Mouse (Mus musculus): ENCODE results near the gene Vezf1. TPM values are rescaled to one million over a fixed set of nuclear protein-coding genes. Genes with fewer than 3 reads are reported as not detected.

Vezf1 gene
- total RNA-seq, 2 experiments from 2014 or later: 24.4 to 26.2 TPM

DNA sequence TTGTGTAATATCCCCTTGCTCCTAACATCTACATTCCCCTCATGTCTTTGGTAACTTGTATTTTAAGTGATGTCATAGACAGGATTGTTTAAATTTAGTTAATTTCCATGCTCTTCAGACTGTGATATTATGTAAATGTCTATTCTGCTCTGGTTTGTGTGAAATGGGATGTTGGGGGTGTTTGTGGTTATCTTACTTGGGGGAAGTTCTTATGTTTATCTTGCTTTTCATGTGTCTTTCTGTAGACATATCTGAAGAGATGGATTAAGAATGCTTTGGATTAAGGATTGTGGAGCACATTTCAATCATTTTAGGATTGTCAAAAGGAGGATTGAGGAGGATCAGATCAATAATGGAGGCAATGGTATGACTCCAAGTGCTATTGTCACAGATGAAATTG is 18.3 kb upstream of the Vezf1 start:
- intact Hi-C loops (cut with DNase I): no loop called here
- no peak for DNase-seq (ENCODE audit: low spot score in 2 of 2)

- intact Hi-C loops (cut with DNase I): no loop called here
- DNase-seq (ENCODE audit: low spot score in 2 of 2): no peak
These were observed 15.4 kb upstream of the Vezf1 start for GRCm38 (mm10) chr11:88052638-88053037.

DNA sequence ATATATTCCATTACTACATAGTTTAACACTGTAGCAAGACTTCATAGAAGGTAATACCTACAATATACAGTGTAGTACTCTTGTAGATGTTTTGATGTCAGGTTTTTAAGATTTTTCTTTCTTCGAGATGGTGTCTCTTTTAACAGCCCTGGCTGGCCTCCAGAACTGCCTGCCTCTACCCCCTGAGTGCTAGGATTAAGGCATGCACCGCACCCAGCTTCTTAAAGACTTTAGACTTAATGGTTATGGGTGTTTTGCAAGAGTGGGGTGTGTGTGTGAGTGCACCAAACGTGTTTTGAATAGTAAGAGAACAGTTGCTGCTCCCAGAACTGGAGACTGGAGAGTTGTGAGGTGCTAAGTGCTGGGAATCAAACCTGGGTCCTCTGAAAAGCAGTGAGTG is 14.3 kb upstream of the Vezf1 start:
- no peak for DNase-seq (ENCODE audit: low spot score in 2 of 2)
- intact Hi-C loops (cut with DNase I): no loop called here

GRCm38 (mm10) chr11:88054589-88054988 is 13.5 kb upstream of the Vezf1 start:
- intact Hi-C loops (cut with DNase I): no loop called here
- peak in 1 of 2 experiments; percentile 36 for DNase-seq (ENCODE audit: low spot score in 2 of 2)

- DNase-seq (ENCODE audit: low spot score in 2 of 2): no peak
- intact Hi-C loops (cut with DNase I): loop anchor here (2.0 kb wide), 1 partner anchor 141 kb away; no protein-coding TSS in a partner anchor
These were observed 12.3 kb upstream of the Vezf1 start for GRCm38 (mm10) chr11:88055777-88056176.

- intact Hi-C loops (cut with DNase I): loop anchor here (2.0 kb wide), 1 partner anchor 139 kb away; no protein-coding TSS in a partner anchor
- DNase-seq (ENCODE audit: low spot score in 2 of 2): no peak
These were observed 10.3 kb upstream of the Vezf1 start for GRCm38 (mm10) chr11:88057788-88058187.

DNA sequence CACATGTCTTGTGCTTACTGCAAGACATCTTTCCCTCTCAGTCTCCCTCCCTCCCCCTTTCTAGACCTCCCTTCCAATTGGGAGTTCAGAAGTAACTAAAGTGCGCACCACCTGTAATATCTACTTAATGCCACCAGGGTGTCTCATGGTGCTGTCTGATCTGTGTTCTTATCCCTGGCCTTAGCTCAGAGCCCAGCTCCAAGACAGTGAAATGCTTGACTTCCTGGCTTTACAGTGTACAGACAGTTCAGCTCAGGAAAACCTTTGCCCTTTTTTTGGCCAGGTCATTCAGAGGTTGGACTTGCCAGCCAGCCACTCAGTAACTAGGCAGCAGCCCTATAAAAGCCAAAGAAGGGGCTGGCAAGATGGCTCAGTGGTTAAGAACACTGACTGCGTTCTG is 8.9 kb upstream of the Vezf1 start:
- no peak for DNase-seq (ENCODE audit: low spot score in 2 of 2)
- intact Hi-C loops (cut with DNase I): no loop called here

GRCm38 (mm10) chr11:88061892-88062625 is 6.0 kb upstream of the Vezf1 start:
- no peak for DNase-seq (ENCODE audit: low spot score in 2 of 2)
- intact Hi-C loops (cut with DNase I): loop anchor here (10.0 kb wide), 1 partner anchor 763 kb away; no protein-coding TSS in a partner anchor

- no peak for DNase-seq (ENCODE audit: low spot score in 2 of 2)
- intact Hi-C loops (cut with DNase I): loop anchor here (5.0 to 10.0 kb wide), 2 partner anchors 122 to 759 kb away; no protein-coding TSS in a partner anchor
These were observed 2.3 kb upstream of the Vezf1 start for GRCm38 (mm10) chr11:88065732-88066131.

- intact Hi-C loops (cut with DNase I): loop anchor here (5.0 to 10.0 kb wide), 2 partner anchors 120 to 758 kb away; no protein-coding TSS in a partner anchor
- DNase-seq (ENCODE audit: low spot score in 2 of 2): no peak
These were observed 891 bp upstream of the Vezf1 start for GRCm38 (mm10) chr11:88067191-88067585.

- intact Hi-C loops (cut with DNase I): loop anchor here (5.0 to 10.0 kb wide), 2 partner anchors 119 to 756 kb away; no protein-coding TSS in a partner anchor
- peak; percentile 48 to 59 for DNase-seq (ENCODE audit: low spot score in 2 of 2)
These were observed 549 bp downstream of the Vezf1 start for GRCm38 (mm10) chr11:88068411-88069245.

- intact Hi-C loops (cut with DNase I): loop anchor here (5.0 to 10.0 kb wide), 2 partner anchors 118 to 756 kb away; no protein-coding TSS in a partner anchor
- DNase-seq (ENCODE audit: low spot score in 2 of 2): no peak
These were observed 1.1 kb downstream of the Vezf1 start for GRCm38 (mm10) chr11:88069246-88069570.

DNA sequence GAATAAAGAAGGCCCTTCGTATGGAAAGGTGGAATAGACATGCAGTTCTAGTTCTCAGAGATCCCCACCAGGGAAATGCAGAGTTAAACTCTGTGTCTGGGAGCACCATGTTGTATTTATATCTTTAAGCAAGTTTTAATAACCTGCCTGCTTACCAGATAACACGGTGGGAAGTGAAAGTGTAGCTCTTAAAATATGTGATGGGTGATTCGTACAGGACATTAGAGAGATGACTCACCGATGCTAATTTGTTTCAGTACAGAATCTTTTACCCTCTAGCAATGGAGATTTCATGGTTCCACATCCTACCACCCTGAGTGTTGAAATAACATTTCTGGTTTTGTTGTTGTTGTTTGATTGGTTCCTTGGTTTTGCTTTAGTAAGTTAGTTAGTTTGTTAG is 2.3 kb downstream of the Vezf1 start:
- intact Hi-C loops (cut with DNase I): no loop called here
- DNase-seq (ENCODE audit: low spot score in 2 of 2): no peak

DNA sequence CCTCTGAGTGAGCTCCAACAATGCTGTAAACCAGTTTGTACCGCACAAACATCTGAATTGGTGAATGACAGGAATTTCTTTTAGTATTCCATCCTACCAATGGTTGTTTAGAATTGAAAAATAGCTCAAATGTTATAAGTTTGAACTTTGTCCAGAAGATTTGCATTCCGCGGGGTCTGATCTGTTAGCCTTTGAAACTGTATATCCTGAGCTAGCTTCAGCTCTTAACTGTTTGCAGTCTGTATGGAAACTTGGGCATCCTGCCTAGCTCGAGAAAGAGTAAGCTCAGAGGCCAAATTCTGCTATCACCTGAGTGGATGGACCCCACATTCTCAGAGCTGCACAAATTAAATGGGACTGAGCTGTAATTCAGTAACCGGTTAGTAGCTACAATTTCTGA is 3.0 kb downstream of the Vezf1 start:
- intact Hi-C loops (cut with DNase I): no loop called here
- no peak for DNase-seq (ENCODE audit: low spot score in 2 of 2)

DNA sequence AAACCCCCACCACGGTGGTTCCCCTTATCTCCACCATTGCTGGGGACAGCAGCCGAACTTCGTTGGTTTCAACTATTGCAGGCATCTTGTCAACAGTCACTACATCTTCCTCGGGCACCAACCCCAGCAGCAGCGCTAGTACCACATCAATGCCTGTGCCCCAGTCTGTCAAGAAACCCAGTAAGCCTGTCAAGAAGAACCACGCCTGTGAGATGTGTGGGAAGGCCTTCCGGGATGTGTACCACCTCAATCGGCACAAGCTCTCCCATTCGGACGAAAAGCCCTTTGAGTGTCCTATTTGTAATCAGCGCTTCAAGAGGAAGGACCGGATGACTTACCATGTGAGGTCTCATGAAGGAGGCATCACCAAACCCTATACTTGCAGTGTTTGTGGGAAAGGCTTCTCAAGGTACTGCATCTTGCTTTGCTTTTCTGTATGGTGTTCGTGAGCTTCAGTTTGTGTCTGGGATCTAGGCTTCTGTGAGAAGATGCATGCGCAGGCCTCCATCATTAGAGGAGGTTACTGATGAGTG is 5.3 kb downstream of the Vezf1 start:
- intact Hi-C loops (cut with DNase I): no loop called here

DNA sequence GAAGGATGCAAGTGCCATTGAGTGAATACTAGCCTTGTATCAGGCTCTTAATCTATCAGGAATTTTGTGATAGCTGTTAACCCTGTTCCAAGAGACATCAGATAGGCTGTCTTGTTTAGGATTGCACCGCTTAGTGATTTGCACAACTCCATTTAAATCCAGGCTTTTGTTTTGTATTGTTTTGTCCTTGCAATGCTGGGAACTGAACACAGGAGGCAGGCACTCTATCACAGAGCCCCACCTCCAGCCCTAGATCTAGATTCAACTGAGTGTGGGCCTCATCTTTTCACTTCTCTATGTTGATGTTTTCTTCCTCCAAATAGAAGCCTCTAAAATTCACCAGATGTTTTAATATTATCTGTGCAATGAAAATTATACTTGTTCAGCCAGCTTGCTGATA is 7.6 kb downstream of the Vezf1 start:
- intact Hi-C loops (cut with DNase I): no loop called here
- DNase-seq (ENCODE audit: low spot score in 2 of 2): no peak

More for the DNA sequence above, 5.3 kb downstream of the Vezf1 start:
- no peak for DNase-seq (ENCODE audit: low spot score in 2 of 2)

DNA sequence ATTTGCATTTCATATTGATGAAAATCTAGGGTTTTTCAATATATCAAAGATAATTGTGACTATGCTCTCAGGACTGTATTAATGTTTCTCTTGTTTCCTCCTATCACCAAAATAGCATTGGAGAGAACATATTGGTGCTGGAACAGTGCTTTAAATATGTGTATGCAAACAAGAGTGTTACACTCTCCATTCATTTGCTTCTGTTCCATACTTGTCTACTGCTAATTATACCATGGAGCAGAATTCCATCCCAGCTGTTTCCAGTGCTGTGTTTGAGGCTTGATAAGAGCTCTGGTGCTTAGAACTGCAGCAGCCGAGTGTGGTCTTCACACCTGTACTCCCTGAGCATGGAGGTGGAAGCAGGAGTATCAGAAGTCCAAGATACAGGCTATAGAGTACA is 8.3 kb downstream of the Vezf1 start:
- no peak for DNase-seq (ENCODE audit: low spot score in 2 of 2)
- intact Hi-C loops (cut with DNase I): no loop called here

DNA sequence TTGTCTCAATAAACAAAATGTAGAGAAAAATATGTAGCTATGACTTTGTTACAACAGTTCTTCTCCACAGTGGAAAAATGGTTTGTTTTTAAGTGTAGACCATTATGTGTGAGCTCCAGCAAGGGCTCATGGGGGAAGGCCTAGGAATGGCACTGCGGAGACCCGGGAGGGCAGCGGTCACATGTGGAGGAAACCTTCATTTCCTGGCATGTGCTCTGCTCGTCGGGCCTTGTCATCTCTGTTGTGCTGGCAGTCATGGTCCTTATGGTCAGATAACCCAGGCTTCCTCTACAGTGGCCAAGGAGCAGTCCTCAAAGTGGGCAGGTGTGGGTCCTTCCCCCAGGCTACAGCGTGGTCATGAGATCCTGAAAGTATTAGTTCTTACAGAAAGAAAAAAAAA is 15.6 kb downstream of the Vezf1 start:
- intact Hi-C loops (cut with DNase I): no loop called here
- no peak for DNase-seq (ENCODE audit: low spot score in 2 of 2)

DNA sequence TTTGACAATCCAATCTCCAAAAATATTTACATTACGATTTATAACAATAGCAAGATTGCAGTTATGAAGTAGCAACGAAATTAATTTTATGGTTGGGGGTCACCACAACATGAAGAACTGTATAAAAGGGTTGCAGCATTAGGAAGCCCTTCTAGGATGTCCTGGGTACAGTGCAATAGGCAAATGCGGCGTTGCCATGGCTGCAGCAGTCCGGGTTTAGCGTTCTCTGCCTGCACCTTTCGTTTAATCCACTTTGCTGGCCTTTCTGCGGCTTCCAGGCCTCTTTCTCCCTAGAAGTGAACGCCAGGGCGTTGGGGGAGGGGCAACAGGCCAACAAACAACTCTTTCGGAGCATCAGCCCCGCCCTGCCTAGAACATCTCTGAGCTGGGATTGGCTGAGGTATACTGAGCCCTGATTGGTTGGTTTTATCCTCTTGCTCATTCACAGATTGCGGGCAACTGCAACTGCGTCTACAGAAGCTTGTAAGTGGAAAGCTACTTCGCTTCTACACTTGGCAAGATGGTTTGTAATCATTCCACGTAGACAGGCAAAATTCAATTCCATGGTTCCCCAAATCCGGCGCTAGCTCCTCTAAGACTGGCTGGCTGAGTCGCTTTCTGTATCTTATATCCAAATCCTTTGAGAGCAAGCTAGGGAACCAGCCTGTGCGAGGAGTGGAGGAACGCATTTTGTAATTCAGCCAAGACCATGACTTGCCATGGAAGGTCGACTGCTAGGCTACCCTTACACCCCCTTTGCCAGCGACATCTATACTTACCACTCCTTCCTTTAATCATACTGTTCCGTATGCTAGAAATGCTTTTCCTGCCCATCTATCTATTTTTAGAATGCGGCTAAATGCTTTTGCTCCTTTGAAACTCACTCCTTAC is 18.9 kb downstream of the Vezf1 start:
- intact Hi-C loops (cut with DNase I): no loop called here
- DNase-seq (ENCODE audit: low spot score in 2 of 2): peak; percentile 82 to 84
